Mouse (Mus musculus) adrenal gland, postnatal 36 days (tissue): ENCODE measurements around the gene Padi3. TPM values are rescaled to one million over a fixed set of nuclear protein-coding genes. Genes with fewer than 3 reads are reported as not detected.

Source experiments
- total RNA-seq, 2 experiments: library from RNA; stranded (reverse); gene quantifications; 2 replicates each; pipeline ENCODE4 v1.2.3; 2021

Padi3 gene
- total RNA-seq, 2 experiments from 2014 or later = not detected

Other genes starting within 250 kb of the Padi3 start
- 10 to 100 TPM; 11.9 to 17.7 TPM for gene Arhgef10l, start 144.6 kb downstream of the Padi3 start, total RNA-seq
- gene Rcc2, start 110.1 kb downstream of the Padi3 start, total RNA-seq = 10 to 100 TPM; 63.3 to 85.8 TPM
- not detected for gene Padi6, start 68.0 kb downstream of the Padi3 start, total RNA-seq
- gene Padi4, start 36.4 kb downstream of the Padi3 start, total RNA-seq = under 1 TPM; 0.23 to 0.63 TPM
- gene Padi1, start 35.1 kb upstream of the Padi3 start, total RNA-seq = not detected
- gene Padi2, start 95.7 kb upstream of the Padi3 start, total RNA-seq = 10 to 100 TPM in 1 of 2 experiments, under 1 TPM in 1; 0.76 to 10.4 TPM
- gene Sdhb, start 150.6 kb upstream of the Padi3 start, total RNA-seq = 100 to 1,000 TPM; 418 to 498 TPM
- 10 to 100 TPM; 33.3 to 34.2 TPM for gene Atp13a2, start 176.2 kb upstream of the Padi3 start, total RNA-seq
- gene Mfap2, start 199.8 kb upstream of the Padi3 start, total RNA-seq = 10 to 100 TPM in 1 of 2 experiments, 1 to 10 TPM in 1; 8.4 to 10.5 TPM
- 1 to 10 TPM; 5.5 to 5.8 TPM for gene Crocc, start 249.9 kb upstream of the Padi3 start, total RNA-seq